Mouse (Mus musculus) NIH3T3 (cell line): ENCODE measurements at regions not wholly inside any gene's neighbourhood (a gene's known extent, or its start where the extent isn't known, plus 50 kb on each side); places are given as distances from the start of the nearest gene placed in this dataset.
"Not testable (repeated sequence)": the region's sequence is repeated elsewhere in the genome, so short reads cannot be mapped to it uniquely, and the experiment has no call there.

Experiments
- DNase-seq: peaks from one replicate; pipeline ENCODE4 v3.0.0-alpha.2; 2012; ENCODE audit warnings: low read depth

DNA sequence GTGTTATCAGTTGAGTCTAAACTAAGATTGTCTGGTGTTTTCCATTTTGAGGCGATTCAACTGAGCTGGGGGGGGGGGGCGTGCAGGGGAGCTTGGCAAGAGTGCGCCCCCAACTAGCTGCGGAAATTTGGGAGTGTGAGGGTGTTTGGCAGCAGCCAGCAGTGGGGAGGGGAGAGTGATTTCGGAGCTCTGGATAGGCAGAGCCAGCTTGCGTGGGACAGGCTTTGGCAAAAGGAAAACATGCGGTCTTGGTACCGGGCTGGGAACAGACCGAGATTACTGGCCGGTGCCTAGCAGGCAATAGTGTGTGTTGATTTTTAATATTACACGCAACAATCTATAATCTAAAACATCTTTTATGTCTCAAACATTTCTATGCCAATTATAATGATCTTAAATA lies 199.4 kb upstream of the Cdk6 start:
- DNase-seq: not testable (repeated sequence)

DNA sequence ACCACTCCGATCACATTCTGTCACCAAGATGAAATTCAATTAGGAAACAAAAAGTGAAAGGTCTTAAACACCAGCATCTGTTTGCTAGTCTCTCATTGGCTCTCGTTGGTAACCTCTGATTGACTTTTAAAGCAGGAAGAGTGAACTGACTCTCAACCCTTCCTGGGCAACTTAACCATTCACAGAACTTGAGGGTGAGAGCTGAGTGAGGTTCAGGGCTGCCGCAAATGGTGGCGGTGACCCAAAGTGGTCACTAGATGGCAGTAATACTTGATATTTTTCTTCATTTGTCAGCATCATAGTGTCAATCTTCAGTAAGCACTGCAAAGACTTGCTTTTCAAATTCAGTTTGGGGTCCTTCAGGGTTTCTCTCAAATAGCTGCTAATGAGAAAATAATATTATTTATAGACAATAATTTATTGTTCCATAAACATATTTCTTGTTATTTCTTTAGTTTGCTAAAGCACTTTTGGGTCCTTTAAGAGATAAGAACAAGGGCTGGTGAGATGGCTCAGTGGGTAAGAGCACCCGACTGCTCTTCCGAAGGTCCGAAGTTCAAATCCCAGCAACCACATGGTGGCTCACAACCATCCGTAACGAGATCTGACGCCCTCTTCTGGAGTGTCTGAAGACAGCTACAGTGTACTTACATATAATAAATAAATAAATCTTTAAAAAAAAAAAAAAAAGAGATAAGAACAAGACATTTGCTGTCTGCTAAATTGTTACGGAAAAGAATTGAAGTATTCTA lies 194.6 kb upstream of the Cdk6 start:
- DNase-seq: peak; percentile 73

DNA sequence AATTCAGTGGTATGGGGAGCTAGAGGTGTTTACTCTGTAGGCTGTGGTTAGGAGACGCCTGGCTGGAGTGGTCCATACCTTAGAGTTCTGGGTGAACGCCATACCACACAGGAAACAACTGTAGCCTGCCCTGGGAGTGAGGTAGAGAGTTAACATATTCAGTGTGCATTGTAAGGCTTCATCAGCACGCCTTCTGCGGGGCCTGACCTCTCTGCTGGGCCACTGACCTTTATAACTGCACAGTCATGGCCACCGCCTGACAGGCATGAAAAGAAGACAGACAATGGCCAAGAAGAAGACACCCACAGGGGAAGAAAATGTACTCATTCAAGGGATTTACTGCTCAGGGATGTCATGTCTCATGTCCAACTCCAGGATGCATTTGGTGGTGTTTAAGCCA lies 191.4 kb upstream of the Cdk6 start:
- not testable (repeated sequence) for DNase-seq

DNA sequence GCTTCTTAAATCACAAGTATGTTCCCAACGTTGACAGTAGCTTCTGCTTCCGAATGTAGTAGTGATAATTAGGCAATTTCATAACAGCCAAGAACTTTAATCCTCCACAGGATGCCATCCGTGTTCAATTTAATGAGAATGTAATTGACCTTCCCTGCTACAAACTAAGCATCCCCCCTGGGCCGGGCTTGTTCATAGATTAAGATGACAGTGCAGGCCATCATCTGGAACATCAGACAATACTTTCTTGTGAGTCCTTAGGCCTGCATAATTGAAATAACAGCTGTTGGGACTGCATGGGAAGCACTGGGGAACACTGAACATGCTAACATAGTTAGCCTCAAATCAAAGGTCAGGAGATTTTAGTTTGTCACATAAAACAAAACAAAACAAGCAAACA lies 190.5 kb upstream of the Cdk6 start:
- not testable (repeated sequence) for DNase-seq

DNA sequence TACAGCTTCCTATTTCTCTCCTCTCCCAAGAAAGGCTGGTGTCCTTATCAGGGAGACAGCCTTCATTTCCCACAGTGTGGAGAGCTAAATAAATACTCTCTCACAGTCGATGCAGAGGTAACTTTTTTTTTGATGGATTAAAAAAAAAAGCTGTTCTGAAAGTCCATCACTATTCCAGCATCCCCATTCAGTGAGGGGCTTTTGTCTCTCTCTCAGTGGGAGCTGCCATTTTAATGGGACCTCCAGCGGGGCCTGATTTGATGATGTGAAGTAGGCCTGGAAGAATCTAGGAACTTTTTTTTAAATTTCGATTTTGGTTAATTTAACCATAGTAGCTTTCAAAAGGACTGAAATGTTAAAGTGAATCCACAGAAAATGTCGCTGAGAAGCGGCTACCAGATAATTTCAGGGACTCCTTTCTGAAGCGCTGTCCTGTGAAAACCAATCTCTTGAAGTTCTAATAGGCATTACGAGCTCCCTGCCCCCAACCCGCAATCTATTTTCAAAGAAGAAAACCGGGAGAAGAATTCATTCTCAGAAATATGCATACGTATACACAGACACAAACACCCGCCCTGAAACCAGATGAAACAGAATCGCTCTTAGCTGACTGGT lies 189.6 kb upstream of the Cdk6 start:
- peak; percentile 24 for DNase-seq

DNA sequence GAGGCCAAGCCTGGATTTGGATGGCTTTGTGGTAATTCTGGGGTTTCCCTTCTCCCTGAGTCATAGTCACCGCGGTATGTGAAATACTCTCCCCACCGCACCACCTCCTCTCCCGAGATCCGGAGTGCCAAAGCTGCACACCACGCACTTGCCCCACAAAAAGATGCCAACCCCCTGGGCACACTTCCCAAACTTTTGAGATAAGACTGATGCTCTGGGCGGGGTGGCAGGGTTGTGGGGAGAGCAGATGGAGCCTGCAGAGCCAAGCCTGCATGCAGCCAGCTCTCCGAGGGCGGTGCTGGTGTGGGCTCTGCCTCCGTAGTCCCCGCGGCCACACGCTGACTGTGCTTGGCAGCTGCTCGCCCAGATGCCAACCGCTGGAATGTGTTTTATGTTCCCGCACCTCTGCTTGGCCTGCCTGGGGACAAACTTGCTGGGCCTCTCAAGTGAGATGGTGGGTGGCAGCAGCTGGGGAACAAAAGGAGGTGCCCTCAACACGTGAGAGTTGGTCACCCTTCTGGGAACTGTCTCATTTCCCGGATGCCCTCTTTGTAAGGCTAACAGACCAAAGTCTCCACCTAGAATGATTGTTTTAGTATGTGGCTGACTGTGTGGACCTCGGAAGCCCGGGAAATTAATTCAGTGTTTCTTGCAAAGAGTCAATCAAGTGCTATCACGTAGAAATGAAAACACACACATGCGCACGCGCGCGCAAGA lies 189.0 kb upstream of the Cdk6 start:
- peak; percentile 87 for DNase-seq

DNA sequence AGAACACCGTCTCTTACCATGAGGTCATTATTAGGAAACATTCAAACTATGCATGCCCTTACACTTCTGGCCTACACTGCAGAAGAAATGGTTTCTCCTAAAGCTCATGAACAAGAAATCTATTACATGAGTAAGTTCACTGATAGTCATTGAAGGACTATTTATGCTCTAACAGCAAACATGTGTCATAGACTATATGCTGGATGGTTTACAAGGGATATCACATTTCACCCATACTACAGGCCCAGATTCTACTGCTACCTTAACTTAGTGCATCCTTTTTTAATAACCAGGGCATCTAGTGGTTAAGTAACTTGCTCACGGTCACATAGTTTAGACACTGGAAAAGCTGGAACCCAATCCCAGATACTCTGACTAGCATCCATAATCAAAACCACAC lies 175.8 kb upstream of the Cdk6 start:
- DNase-seq: peak; percentile 55

DNA sequence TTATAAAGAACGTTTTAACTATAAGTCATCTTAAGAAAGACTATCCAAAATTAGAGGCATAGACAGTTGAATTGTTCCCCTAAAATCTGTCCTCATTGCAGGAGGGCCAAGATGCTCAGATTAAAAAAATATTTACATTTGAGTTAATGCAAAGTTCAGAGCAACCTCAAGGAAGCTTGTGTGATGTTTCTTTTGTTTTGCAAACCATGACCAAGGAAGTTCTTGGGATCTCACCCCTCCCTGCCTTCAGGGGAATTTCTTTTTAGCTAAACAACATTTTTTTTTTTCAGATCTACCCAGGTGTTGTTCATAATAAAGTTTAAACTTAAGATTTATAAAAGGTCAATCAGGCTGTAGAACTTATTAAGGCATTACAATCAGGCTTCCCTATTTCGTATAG lies 174.8 kb upstream of the Cdk6 start:
- not testable (repeated sequence) for DNase-seq

DNA sequence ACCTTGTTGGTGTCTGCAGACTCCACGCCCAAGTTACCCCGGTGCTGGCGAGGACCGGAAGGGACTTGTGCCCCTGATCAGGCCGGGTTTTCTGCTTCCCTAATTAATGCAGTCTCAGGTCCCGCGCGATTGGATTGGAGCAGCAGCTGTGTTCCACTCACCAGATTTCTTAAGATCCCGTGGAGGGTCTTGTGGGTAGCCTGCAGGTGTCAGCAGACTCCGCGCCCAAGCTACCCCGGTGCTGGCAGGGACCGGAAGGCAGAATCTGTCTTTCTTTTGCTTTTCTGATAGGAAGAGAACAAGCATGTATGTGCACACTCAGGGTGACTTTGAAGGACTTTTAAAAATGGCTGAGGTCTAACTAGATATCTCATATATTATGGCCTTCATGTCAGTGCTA lies 147.7 kb upstream of the Cdk6 start:
- not testable (repeated sequence) for DNase-seq

DNA sequence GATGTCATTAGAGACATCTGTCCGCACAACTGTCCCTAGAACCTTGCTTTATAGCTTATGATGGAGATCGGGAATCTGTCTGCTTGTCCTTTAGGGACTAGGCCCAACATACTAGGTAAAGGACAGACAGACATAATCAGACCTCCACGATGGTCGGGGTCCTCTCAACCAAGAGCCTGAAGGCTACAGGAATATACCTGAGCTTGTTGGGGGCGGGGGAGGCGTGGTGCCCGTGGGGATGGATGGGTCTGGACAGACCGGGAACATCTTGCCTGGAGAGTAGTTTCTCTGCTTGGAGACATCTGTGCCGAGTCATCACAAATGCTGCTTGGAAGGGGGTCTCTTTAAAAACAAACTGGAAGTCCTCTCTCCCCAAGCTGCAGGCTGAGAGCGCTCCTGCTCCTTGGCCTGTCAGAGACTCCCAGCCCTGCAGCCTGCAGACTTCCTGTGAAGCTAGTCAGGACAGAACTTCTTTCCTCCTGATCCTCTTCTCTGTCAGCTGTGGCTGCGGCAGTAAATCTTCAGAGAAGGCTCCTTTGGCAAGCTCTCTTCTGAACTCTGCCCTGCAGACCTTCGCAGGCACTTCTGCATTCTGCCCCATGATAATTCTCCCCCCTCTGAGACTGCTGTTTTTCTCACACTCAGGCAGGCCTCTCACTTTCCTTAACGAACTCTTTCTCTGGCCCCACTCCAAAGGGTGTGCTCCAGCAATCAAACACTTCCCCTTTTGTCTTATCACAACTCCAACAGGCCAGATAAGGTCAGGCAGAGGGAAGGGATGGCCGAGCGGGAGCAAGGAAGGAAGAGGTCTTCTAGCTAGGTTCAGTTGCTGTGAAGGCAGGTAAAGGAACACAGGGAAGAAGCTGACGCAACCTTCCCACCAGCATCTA lies 143.1 kb upstream of the Cdk6 start:
- DNase-seq: no peak

DNA sequence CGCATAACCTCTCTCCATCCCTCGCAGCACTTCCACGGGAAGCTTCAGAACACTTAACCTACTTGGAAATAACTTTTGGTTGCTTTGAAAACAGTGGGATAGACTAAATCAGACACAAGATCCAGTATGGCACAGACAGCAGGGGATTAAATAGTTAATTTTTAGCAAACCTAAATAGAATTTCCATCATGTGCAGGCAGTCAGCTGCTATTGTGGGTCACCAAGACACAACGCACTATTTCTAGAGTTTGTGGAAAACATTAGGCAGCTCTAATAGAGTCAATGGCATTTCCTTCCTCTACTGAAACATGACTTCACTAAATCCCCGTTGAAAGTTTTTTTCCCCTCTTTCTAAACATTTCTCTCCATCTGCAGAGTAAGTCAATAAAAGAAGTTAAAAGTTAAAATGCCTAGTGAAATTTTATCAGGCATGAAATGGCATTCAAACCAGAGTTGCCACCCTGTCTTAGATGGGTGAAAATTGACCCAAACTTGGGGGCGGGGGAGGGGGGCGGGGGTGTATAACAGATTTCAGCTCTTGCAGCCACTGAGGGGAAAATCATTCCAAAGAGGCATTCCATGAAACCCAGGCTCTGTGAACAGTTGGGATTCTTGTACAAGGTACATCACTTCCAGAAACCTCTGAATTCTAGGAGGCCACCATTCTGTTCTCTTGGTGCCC lies 142.3 kb upstream of the Cdk6 start:
- DNase-seq: not testable (repeated sequence)

DNA sequence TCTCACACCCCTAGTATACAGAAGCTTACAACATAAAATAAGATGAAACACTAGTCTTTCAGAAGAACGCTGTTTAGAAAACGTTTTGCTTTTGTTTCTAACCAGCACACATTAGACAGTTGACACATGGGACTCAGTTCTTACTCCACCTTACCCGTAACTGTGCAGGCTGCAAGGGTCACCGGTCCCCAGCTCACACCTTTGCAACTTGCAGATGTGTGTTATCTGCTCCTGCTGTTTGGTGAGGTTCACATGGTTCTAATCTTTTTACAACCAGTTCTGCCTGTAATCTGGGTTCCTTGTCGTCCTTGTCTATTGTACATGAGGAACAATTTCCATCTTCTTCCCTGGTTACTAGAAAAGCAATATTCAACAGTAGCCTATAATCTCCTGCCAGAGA lies 135.1 kb upstream of the Cdk6 start:
- DNase-seq: not testable (repeated sequence)

DNA sequence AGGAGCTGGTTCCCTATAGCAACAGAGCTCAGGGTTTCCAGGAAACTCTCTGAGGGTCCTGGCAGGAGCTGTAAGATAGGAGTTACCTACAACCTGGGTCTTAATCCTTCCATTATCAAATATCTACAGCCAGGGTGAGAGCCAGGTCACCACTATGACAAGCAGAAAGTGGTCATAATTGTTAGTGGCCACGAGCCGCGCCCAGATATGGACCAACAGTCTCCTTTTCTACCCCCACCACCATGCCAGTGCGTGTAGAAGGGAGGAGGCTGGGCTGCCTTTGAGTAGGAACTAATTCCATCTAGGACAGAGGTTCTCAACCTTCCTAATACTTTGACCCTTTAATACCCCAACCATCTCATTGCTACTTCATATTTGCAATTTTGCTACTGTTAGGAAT lies 133.0 kb upstream of the Cdk6 start:
- not testable (repeated sequence) for DNase-seq

DNA sequence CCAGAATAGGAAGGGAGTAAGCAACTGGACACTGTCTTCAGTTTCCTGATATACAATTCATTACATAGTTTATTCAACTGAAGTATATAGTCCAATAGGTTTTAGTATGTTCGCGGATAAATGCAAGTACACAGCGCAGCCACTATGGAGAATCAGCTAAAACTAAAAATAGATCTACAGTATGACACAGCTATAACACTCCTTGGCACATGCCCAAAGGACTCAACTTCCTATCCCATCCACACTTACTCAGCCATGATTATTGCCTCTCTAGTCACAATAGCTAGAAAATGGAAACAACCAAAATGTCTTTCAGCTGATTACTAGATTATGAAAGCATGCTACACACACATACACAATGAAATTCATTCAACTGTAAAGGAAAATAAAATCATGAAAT lies 130.0 kb upstream of the Cdk6 start:
- DNase-seq: peak; percentile 24

DNA sequence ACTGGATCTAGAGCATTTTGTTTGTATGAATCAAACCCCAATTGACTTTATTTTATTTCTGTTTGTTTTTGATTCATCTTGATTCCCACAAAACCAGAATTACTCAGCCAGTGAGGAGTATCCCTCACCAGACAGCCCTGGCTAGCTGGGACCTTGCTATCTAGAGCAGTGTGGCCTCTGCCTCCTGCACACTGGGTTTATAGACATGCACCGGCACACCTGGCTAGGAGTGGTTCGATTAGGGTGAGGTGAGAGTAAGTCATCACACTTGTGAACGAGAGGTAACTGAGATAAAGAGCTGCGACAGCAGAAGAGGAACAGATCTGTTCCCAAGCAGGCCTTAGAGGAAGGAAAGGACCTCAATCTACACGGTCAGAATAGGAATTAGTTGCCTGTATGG lies 125.2 kb upstream of the Cdk6 start:
- DNase-seq: no peak

DNA sequence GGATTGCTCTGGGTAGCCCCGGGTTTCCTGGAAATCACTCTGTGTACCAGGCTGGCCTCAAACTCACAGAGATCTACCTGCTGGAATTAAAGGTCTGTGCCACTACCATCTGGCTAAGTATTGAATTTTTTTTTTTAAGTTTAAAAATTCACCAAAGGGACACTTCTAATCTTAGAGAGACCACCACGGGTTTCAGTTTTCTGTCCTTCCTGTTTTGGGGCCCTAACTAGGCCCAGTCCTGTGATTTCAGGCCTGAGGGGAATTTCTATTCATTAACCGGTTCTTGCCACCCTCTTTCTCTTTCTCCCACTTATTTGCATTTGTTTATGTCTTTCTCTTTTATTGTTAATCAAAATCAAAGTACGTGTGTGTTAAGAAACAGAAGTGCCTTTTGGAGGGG lies 122.1 kb upstream of the Cdk6 start:
- no peak for DNase-seq

DNA sequence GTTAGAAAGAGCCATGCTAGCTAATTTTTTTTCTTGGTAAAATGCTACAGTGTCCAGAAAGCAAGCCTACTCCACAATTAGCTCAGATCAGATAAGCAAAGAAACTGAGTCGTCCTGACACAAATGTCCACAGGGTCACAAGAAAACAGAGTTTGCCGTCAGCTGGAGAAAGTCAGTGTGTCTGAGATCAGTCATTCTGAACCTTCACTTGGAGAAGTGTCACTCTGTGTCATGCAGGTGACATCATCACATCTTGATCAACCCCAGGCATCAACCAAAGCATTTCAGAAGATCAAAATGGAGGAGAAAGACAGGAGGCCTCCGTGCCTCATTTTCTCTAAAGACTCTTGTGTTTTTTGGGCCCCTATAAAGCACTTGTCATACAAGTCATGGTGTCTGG lies 121.5 kb upstream of the Cdk6 start:
- no peak for DNase-seq

DNA sequence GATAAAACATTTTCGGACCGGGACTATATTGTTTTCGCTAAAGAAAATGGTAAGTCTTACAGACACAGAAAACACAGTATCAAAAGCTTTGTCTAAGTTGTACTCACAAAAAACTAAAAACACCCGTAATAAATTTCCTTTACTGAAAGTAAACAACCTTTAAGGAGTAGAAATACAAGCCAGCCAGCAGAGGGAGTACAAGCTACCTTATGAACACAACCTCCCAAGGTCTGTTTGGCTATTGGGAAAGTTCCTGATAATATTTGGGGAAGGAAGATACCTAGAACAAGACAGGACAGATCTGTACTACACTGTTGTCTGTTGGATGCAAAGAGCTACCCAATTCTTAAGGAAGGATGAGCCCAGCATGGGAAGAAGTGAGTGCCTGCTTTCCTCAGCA lies 117.5 kb upstream of the Cdk6 start:
- DNase-seq: peak; percentile 84

DNA sequence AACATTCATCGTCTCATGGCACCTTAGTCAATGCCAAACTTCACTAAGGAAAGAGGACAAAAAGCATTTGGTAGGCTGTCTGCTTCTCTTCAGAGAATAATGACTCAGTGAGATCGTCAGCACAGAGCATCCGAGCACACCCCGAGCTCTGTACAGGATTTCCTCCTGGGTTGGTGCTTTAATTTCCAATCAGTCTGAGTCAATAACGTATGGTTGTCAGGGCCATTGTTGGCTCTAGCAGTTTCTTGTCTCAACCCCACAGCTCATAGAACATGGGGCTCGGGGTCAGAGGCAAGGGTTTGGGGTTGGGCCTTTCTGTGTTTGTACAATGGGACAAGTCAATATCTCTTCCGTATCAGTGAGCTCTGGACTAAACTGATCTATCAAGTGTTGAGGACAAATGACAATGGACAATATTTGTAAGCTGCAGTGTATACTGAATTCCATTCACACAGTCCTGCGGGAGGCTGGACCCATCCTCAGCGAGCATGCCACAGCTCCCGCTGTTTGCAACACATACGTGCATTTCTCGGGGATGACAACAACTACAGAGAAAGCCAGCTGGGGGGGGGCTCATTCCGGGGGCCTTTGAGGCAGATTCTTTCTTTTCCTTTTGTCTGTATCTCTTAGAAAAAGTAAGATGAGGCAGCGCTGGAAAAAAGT lies 116.8 kb upstream of the Cdk6 start:
- DNase-seq: not testable (repeated sequence)

DNA sequence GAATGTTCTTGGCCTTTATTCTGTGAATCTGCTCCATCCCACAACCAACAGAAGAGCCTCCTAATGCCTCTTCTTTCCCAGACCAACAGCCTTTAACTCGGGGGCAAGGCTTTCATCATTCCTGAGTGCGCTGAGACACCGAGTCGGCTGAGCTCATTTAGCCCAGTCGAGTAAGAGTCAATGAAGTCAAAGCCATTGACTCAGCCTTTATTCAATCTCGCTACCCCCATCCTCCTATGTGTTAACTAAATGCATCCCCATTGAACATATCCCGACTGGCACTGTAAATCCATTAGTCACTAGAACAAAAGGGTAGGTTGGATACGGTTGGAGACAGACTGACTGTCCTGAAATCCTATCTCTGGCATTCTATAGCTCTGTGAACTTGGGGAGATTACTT lies 115.9 kb upstream of the Cdk6 start:
- not testable (repeated sequence) for DNase-seq

DNA sequence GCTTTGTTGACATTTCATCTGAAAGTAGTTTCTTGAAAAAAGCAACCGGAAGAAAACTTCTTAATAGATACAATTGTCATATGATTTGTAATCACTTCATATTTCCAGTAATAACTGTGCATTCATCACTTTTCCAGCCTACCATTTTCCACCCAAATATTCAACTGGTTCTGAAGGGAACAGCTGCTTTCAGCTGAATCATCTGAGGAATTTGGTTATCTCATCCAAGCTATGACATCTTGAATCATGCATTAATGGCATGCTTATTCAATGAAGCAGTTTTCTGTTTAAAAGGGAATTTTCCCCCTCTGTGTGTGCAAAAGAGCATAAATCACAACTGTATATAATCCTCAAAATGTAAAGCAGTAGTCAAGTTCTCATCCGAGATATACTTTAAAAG lies 97.2 kb upstream of the Cdk6 start:
- DNase-seq: peak; percentile 36
